Mouse (Mus musculus): ENCODE measurements around the gene Nt5c.
"Not testable (repeated sequence)": the region's sequence is repeated elsewhere in the genome, so short reads cannot be mapped to it uniquely, and the experiment has no call there.

DNA sequence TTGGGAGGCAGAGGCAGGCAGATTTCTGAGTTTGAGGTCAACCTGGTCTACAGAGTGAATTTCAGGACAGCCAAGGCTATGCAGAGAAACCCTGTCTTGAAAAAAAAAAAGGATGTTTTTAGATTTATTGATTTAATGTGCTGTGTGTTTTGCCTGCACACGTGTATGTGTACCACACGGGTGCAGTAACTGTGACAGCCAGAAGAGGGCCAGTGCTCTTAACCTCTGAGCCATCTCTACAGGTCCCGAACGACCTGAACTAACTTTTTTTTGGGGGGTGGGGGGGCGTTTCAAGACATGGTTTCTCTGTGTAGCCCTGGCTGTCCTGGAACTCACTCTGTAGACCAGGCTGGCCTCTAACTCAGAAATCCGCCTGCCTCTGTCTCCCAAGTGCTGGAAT, 36.8 kb downstream of the Nt5c start:
- not testable (repeated sequence) for TF ChIP-seq SMC3 (IDR thresholded peaks at IDR 0.05; ENCODE audit: low read depth, low read length); E2F4 (IDR thresholded peaks at IDR 0.05; ENCODE audit: borderline replicate concordance, low read depth, low read length); POLR2A (IDR thresholded peaks at IDR 0.05; ENCODE audit: control insufficient read depth in 1 of 2, insufficient read depth in 1 of 2, low read depth in 1 of 2, low read length in 2 of 2, poor library complexity in 1 of 2); JUND (IDR thresholded peaks at IDR 0.05; ENCODE audit: low read depth, low read length)

All from MEL (cell line).